Mouse (Mus musculus) lung, adult 2 months (tissue): ENCODE measurements around the gene Fbxl3.

Experiments
- CTCF ChIP-seq: fragments of 200-500 bp; IDR thresholded peaks from 2 replicates; pipeline ENCODE4 v1.5.1; 2011; ENCODE audit warnings: mild to moderate bottlenecking, low read length, control low read depth; ENCODE audit not compliant: insufficient read depth
- POLR2A ChIP-seq: fragments of 200-500 bp; IDR thresholded peaks from 2 replicates; pipeline ENCODE4 v1.6.1; 2011; ENCODE audit warnings: low read depth, mild to moderate bottlenecking, control low read depth, low read length, borderline replicate concordance; ENCODE audit errors: extremely low read depth

DNA sequence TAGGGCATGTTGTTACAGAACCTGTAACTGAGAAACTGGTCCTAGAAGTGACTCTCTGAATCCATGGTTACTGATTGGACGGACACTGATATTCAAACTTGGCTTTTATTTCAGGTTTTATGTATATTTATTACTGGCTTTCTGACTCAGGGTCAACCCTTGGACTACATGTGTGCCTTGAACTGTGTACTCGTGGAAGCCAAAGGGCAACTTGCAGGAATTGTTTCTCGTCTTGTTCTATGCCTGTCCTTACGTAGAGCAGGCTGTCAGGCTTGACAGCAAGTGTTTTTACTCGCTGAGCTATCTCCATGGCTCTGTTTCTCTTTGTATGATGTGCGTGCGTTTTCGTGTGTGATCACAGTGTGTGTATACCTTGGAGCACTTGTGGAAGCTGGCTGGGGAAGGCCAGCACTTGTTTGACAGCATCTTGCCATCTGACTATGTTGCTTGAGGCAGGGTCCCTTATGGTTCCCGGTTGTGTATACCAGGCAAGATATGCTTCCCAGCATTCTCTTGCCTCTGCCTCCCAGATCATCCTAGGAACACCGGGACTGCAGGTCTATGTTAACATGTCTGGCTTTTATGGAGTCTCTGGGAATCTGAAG is 3.5 kb upstream of the Fbxl3 start:
- TF ChIP-seq CTCF (no peak), POLR2A (no peak)
